Mouse (Mus musculus) CH12F3 (cell line): ENCODE results near the gene Dnah5.

Experiments used
- in situ Hi-C: fragments of 300-500 bp; cut with MboI; formaldehyde crosslinking; loops from 2 replicates; pipeline ENCODE4 v1.14.3; 2020; ENCODE audit warnings: low sequenced_read_pairs

The Dnah5 gene

DNA sequence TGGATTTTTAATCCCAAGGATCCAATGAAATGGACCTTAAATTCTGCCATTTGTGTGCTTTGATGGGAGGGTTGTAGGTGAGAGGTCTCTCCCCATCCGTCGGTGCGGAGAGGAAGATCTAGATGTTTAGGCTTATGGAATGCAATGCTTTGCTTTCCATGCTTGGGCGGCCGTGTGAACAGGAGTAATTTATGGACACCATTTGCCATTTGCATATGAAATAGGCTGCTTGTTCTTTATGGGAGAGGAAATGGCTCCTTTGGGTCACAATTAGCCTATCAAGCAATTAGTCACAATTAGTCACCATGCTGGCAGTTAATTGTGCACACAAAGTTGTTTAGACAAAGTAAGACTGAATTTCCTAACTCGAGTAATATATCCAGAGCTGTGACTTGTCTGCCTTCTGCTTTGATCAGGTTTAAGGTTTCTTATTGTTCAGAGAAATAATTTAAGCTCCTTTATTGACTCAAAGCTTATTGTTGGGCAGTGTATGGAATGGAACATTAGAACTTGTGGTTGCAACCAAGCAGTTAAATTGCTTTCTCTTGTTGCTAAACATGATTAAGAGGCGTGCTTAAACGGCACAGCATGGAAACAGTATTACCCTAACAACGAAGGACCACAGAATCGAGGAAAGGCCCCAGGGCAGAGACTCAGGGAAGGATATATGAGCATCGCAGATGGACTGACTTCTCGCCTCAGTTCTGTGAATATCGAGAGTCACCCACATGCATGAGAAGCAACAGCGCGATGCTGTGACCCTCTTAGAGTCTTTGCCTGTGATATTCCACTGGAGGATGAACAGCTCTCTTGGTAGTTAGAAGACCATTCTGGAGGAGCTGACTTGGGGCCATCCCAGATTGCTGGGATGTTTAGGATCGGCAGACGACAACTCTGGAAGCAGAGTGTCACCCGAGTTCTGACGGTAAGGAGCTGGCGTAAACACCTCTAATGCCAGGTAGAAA, at the start of gene Dnah5:
Gene Dnah5, plus strand, starts transcription at position 642 of the 965 bp plus-strand sequence.
- in situ Hi-C loops: no loop called here

- in situ Hi-C loops: no loop called here
These were observed 48.6 kb upstream of the Dnah5 start for GRCm38 (mm10) chr15:28154822-28155501.

DNA sequence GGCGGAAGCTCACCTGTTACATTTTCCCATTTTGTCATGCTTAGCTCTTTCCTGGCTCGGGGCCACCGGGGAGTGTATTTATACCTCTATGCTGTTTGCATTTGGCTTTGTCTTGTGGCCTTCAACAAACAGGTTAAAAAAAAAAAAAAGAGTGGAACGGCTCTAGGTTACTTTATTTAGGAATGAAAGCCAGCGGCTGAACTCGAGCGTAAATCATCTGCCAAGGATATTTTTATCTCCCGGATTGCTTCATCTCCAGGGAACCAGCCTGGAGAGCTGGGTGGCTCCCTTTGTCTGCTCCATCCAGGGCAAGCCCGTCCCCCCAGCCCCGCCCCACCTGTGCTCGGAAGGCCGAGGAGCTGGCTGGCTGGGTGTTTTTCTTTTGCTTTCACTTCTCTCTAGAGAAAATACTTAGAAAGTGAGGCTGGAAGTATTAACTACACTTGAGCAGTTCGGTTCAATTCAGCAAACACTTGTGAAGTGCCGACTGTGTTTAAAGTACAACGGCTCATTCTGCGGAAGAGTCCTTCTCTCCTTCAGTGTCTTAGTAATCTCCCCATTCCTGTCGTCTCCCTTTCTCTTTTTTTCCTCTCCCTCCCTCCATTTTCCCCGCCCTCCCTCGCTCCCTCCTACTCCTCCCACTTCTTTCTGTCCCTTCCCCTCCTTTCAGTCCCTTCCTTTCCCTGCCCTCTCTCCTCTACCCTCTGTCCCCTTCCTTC, 44.6 kb upstream of the Dnah5 start:
- in situ Hi-C loops: no loop called here

DNA sequence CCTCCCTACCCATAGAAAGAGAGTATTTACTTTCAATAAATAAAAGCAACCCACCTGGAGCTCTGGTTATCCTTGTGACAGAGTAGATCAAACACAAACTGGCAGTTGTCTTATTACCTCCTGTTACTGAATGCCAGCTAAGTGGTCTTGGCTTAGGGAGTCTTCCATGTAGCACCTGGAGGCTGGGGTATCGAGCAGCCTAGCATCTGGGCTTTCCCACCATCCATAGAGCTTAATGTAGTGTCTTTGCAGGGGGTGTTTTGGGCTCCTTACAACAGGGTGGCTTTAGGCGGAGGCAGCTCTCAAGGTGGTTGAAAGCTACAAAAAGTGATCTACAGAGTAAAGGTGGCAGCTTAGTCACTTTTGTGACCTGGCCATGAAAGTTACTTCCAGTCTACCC, 41.3 kb upstream of the Dnah5 start:
- in situ Hi-C loops: no loop called here

DNA sequence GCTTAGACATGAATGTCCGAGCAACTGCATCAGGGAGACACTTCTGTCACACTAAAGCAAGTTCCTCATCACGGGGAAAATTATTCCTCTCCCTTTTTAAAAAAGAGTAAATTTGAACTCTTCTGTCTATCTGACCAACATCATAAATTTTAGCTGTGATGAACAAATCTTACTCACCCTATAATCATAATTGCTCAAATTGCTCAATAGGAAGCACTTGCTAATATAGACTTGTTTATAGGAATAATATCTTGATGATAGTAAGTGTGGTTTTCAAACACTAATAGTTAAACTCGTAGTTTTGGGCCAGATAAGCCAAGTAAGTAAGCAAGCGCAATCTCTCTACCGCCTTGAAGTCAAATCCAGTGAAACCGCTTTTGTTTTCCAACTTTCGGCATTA, 38.3 kb upstream of the Dnah5 start:
- in situ Hi-C loops: no loop called here

GRCm38 (mm10) chr15:28166090-28166489, 37.5 kb upstream of the Dnah5 start:
- in situ Hi-C loops: no loop called here

GRCm38 (mm10) chr15:28178951-28179350, 24.6 kb upstream of the Dnah5 start:
- in situ Hi-C loops: loop anchor here (10.0 kb wide), 1 partner anchor 254 kb away; no protein-coding TSS in a partner anchor

DNA sequence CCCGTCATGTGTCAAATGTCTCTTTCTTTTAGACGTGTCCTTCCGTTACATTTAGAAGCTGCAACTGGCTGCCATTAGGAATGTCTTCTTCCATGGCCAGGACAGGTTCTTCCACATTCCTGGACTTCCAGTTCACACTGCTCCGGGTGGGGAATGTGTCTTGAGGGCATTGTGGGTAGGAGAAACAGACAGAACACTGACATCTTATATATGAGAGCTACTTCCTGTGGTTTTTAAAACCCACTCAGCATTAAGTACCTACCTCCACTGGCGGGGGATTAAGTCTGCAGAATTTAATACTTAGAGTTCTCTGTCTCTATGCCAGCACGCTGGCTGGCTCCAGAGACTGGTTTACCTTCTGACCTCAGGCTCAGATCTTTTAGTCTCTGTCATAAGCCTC, 24.0 kb upstream of the Dnah5 start:
- in situ Hi-C loops: loop anchor here (10.0 kb wide), 1 partner anchor 255 kb away; no protein-coding TSS in a partner anchor

- in situ Hi-C loops: no loop called here
These were observed 21.7 kb upstream of the Dnah5 start for GRCm38 (mm10) chr15:28181862-28182261.

GRCm38 (mm10) chr15:28182567-28182966, 21.0 kb upstream of the Dnah5 start:
- in situ Hi-C loops: no loop called here

DNA sequence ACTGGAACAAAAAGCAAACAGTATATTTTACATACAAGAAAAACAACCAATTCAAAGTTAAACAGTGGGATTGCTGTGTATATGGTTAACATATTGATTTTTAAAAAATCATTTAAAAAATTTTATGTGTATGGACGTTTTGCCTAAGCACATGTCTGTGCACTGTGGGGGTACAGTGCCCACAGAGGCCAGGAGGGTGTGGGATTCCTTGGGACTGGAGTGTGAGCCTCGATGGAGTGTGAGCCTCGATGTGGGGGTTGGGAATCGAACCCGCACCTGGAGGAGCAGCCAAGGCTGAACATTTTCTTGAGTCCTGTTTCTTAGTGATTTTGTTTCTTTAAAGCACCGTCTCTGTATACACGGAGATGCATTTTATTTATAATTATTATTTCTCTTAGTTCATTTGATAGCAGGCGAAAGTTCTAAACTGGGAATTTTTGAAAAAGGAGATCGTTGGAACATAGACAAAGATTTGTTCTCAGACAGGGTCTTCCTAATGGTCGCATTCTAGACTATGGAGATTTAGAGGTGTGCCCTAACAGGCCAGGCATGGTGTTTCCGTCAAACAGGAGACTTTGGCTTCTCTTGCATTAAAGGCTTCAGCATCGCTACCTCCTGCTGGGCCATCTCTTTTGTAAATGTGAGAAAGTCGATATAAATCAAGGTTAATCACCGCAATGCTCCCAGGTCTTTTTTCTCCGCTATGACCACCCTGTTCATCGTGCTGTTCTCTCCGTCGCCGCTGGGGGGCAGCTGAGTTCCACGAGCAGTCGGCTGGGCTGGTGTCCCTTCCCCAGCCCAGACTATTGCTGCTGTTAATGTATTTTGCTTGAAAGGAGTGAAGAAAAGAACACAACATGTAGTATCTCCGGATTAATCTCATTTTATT, 15.8 kb upstream of the Dnah5 start:
- in situ Hi-C loops: no loop called here

- in situ Hi-C loops: no loop called here
These were observed 15.1 kb upstream of the Dnah5 start for GRCm38 (mm10) chr15:28188361-28189011.

GRCm38 (mm10) chr15:28189668-28190067, 13.9 kb upstream of the Dnah5 start:
- in situ Hi-C loops: no loop called here

DNA sequence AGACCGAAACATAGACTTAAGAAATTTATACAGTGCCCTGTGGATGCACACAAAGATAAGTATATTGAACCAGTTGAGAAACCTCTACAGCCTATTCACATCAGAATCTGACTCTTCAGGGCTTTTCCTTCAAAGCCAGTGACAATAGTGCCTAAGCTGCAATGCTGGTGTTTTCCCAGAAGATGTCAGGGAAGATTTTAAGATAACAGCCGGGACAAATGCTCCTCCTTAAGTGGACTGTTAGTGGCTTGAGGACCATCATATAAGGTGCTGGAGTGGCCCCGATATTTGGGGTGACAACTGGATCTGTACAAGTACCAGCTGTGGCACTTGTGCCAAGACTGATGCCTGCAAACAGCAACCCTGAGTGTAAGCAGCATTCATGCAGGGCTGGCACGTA, 4.9 kb upstream of the Dnah5 start:
- in situ Hi-C loops: no loop called here

DNA sequence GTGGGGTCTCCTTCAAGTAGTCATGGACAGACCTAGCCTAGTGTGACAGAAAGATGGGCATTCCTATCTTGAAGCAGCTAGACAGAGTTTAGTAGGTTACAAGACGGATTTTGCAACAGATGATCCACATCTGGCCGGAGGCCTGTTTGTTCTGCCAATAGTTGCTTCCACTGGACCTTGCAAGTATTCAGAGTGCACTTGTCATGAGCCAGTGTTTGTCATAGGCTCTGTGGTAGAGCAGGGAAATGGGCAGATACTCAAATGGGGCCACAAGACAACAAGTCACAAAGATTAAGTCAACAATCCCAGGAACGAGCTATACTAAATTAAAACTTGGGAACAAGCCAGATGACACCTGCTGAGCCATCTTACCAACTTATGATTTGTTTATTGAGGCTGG, 1.1 kb downstream of the Dnah5 start:
- in situ Hi-C loops: no loop called here

DNA sequence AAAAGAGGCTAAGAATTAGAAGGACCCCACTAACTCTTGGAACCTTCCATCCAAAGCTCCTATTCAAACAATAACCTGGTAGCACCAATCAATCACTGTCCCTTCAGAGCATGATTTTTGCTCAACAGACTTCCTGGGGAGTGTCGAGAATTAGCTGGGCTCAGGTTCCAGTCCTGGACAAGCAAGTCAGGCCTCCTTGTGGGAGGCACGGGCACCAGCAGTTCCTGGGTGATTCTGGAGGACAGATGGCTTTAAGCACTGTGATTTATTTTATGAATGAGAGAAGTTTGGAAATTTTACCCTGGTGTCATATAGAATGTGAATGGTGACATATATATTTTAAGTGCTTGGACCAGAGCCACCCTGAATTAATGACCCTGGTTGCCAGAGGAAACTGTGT, 4.0 kb downstream of the Dnah5 start:
- in situ Hi-C loops: no loop called here

GRCm38 (mm10) chr15:28213057-28213456, 9.5 kb downstream of the Dnah5 start:
- in situ Hi-C loops: no loop called here

DNA sequence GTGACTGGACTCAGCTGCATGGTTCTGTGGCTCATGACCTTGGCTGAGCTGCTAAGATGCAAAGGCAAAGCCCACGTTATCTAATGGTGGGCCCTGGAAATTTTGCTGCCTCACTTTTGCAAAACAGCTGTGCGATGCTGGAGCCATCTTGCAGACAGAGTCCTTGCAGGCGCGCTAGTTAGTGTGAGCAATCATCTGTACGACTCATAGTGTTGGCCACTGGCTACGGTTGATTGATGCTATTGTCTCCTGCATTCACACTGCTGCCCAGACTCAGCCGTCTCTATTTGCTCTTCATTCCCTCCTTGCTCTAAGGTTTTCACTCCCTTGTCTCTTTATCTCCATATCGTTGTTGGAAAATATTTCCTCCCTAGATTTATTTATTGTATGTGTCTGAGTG, 12.8 kb downstream of the Dnah5 start:
- in situ Hi-C loops: no loop called here

DNA sequence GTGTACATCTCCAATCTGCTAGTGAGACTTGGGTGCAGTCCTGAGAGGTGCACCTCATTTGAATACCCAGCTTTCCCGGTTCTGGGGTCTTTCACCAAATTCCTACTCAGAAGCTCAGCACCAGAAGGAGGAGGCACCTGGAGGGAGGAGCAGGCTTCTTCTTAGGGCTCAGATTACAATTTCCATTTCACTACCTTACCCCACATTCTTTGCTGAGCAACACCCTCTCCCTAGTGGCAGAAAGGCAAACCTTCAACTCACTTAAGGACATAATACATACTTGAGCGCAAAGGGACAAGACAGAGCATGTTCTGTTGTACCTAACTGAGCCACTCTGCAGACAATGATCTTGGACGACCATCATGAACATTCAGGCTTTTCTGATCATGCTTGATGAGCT, 23.8 kb downstream of the Dnah5 start:
- in situ Hi-C loops: no loop called here

- in situ Hi-C loops: no loop called here
These were observed 56.7 kb downstream of the Dnah5 start for GRCm38 (mm10) chr15:28260250-28260649.
